Mouse (Mus musculus) cerebellum, postnatal 10 days (tissue): ENCODE results near the gene Surf4.

Experiments
- DNase-seq, 2 experiments: peaks; one replicate each; pipeline ENCODE4 v3.0.0; 2021; ENCODE audit warnings: mixed read lengths in 2 of 2

Surf4 gene

GRCm38 (mm10) chr2:26927745-26928476, 5.8 kb downstream of the Surf4 start:
- no peak for DNase-seq

- DNase-seq = peak in 1 of 2 experiments; percentile 24
These were observed 11.9 kb downstream of the Surf4 start for GRCm38 (mm10) chr2:26921784-26922183.

DNA sequence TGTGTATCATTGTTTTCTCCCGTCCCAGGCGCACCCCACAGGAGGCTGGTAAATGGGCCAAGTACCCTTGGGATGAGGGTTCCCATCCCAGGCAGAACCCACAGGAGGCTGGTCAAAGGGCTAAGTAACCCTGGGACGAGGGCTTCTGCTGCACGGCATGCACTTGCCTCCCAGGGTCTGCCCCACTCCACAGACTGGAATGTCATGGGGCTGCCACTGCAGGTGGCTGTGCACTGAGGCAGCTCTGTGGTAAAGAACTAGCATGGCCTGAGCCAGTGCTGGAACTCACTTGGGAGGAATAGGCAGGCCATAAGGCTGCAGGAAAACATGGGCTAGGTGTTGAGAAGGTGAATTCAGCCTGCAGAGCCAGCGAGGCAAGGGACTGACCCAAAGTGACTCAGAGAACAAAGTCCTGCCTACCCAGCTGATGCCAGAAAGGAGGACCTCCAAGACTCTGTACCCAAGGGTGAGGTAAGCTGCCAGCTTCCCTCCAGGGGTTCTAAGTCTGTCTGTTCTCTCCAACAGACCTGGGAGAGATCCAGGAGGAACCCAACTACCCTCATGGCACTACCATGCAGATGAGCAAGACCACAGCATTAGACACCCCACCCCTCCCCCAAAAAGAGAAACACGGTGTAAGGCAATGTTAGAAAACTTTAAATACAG, 13.4 kb downstream of the Surf4 start:
- DNase-seq = peak in 1 of 2 experiments; percentile 23

GRCm38 (mm10) chr2:26919684-26920083, 14.0 kb downstream of the Surf4 start:
- no peak for DNase-seq

DNA sequence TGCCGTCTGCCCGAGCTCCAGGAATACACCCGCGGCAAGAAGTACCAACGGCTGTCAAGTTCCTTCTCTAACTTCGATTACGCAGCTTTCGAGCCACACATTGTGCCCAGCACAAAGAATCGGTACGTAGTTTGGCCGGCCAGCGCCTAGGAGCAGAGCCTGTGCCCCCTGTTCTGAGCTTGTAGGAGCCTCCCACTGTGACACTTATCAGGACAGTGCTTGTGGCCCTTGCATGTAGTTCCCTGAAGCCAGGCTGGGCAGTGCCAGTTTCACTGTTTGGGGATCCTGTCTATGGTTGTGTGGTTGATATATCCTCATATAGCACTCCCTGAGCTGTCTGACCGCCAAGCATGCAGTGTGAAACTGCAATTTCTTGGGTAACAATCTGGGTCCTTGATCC, 17.0 kb downstream of the Surf4 start:
- DNase-seq = peak in 1 of 2 experiments; percentile 18

- DNase-seq = peak; percentile 90
These were observed 17.6 kb downstream of the Surf4 start, which contains the start of the genes Surf2 and Surf1 for GRCm38 (mm10) chr2:26915927-26916728. TSS of gene Surf2 (plus strand) at chr2:26916367. TSS of gene Surf1 (minus strand) at chr2:26916530.

- DNase-seq = no peak
These were observed 19.4 kb downstream of the Surf4 start for GRCm38 (mm10) chr2:26914148-26914941.

GRCm38 (mm10) chr2:26913416-26914147, 20.1 kb downstream of the Surf4 start:
- DNase-seq = no peak

DNA sequence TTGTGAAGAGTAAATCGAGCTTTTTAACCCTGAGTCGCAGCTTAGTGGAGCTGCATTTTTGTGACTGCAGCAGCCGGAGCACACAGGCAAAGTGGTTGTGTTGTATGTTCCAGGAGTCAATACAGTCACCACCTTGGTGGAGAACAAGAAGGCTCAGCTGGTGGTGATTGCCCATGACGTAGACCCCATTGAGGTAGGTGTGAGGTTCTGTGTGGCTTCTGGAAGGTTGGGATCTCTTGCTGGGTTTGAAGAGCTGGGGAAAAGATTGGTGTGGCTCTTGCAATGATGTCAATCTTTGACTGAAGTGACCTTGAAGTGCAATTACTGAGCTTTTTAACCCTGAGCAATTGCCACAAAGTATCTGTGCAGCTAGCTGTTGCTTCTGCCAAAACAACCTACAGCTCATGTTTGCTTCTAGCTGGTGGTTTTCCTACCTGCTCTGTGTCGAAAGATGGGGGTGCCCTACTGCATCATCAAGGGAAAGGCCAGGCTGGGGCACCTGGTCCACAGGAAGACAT, 21.4 kb downstream of the Surf4 start:
- DNase-seq = no peak

DNA sequence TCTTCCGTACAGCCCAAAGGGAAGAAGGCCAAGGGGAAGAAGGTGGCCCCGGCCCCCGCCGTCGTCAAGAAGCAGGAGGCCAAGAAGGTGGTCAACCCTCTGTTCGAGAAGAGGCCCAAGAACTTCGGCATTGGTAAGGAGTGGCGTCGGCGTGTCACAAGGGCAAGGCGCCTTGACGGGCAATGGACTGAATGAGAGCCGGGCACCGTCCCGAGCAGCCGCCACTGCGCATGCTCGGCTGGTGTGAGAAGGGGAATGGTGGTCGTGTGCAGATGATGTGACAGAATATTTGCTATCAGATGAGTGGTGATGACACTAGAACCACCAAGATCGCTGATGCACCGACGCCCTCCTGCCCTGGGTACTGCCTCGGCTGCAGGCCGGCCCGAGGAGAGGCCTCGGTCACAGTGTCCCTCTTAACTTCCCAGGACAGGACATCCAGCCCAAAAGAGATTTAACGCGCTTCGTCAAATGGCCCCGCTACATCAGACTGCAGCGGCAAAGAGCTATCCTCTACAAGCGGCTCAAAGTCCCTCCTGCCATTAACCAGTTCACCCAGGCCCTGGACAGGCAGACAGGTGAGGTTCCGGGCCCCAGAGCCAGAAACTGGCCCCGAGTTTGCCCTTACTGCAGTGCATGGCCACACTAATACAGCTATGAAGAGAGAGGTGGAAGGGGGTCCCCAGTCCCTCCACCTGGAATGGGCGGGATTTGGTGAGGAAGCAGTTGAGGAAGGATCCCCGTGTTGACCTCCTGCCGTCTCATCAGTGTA, 22.5 kb downstream of the Surf4 start:
- peak; percentile 84 to 88 for DNase-seq

- DNase-seq = peak; percentile 100
These were observed 23.4 kb downstream of the Surf4 start, which contains the start of the genes Med22 and Rpl7a for GRCm38 (mm10) chr2:26910124-26910993. TSS of gene Med22 (minus strand) at chr2:26910677. TSS of gene Rpl7a (plus strand) at chr2:26910764.

- no peak for DNase-seq
These were observed 24.3 kb downstream of the Surf4 start for GRCm38 (mm10) chr2:26909387-26909784.

- peak in 1 of 2 experiments; percentile 17 for DNase-seq
These were observed 24.9 kb downstream of the Surf4 start for GRCm38 (mm10) chr2:26908710-26909386.

GRCm38 (mm10) chr2:26907109-26907508, 26.6 kb downstream of the Surf4 start:
- DNase-seq = peak; percentile 67 to 73

- DNase-seq = no peak
These were observed 27.3 kb downstream of the Surf4 start for GRCm38 (mm10) chr2:26906431-26906830.

- no peak for DNase-seq
These were observed 27.8 kb downstream of the Surf4 start for GRCm38 (mm10) chr2:26905936-26906335.

DNA sequence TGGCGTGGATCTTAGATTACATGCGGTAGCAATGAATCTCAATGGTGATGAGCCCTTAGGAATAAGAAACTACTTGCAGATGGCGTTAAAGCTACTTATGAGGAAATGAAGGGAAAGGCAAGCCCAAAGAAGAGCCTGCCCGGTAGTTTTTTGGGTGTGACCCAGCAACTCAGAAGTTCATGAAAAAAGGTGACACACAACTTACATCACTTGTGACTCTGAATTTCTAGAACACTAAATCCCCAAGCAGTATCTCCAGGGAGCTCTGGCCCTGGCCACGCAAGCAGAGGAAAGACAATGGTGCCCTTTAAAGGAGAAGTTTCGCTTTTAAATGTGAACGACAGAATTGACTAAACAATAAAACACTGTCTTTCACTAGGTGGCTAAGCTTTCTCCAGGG, 30.4 kb downstream of the Surf4 start:
- DNase-seq = no peak

DNA sequence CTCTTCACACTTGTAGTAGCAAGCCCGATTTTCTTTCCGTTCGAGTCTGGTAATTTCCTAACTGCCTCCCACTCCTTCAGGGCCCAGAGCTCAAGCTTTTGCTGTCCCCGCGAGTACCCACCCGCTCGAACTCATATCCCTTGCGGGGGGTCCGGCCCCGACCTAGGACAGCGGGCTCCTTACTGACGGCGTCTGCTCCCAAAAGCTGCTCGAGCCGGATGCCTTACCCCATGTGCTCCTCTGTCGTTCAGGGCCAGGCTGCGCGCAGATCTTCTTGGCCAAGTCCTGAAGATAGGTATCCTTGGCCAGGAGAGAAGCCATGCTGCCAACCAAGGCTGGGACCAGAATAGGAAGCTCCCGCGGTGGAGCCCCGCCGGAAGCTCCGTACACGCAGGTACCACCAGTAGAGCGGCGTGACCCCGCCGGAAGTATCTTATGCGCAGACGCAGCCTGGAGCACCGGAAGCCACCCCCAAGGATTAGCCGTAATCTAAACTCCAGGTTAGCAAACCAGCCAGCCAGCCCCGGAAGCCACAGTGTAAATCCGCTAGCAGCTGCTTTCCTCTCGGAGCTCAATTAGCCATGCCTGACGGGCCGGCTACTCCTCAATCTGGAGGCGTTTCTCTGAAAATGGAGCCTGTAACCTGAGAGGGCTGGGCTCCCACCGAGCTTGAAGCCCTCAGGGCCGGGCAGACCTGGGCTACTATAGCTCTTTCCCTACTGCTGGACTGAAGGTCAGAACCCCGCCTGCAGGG, 31.1 kb downstream of the Surf4 start, which contains the start of gene Surf6:
Gene Surf6 (minus strand): TSS at position 413 of the 754 bp plus-strand sequence.
- DNase-seq = peak; percentile 94 to 96
